Mouse (Mus musculus) adrenal gland, adult 18-20 months (tissue): ENCODE results near the gene Smarcd1. TPM values are rescaled to one million over a fixed set of nuclear protein-coding genes. Genes with fewer than 3 reads are reported as not detected.
"Not testable (repeated sequence)": the region's sequence is repeated elsewhere in the genome, so short reads cannot be mapped to it uniquely, and the experiment has no call there.

Experiments
- DNase-seq, 2 experiments: peaks; one replicate each; pipeline ENCODE4 v3.0.0; 2021 to 2022; ENCODE audit warnings: low spot score in 2 of 2
- total RNA-seq, 2 experiments: library from RNA; stranded (reverse); gene quantifications; 1 replicate in 1 of 2; 2 replicates in 1 of 2; pipeline ENCODE4 v1.2.3; 2021

The Smarcd1 gene
- total RNA-seq, 2 experiments from 2014 or later = 43.1 to 44.2 TPM

GRCm38 (mm10) chr15:99679008-99679407 is 22.9 kb upstream of the Smarcd1 start:
- DNase-seq = no peak

GRCm38 (mm10) chr15:99682880-99683279 is 19.0 kb upstream of the Smarcd1 start:
- DNase-seq = no peak

GRCm38 (mm10) chr15:99684156-99684555 is 17.8 kb upstream of the Smarcd1 start:
- DNase-seq = no peak

GRCm38 (mm10) chr15:99688712-99689111 is 13.2 kb upstream of the Smarcd1 start:
- DNase-seq = no peak

GRCm38 (mm10) chr15:99690924-99691323 is 11.0 kb upstream of the Smarcd1 start:
- no peak for DNase-seq

- no peak for DNase-seq
These were observed 10.0 kb upstream of the Smarcd1 start for GRCm38 (mm10) chr15:99691976-99692375.

- no peak for DNase-seq
These were observed 4.6 kb upstream of the Smarcd1 start for GRCm38 (mm10) chr15:99697309-99697708.

- no peak for DNase-seq
These were observed 3.3 kb upstream of the Smarcd1 start for GRCm38 (mm10) chr15:99698533-99699085.

GRCm38 (mm10) chr15:99699715-99700114 is 2.2 kb upstream of the Smarcd1 start:
- peak in 1 of 2 experiments; percentile 32 for DNase-seq

GRCm38 (mm10) chr15:99700219-99701106 is 1.5 kb upstream of the Smarcd1 start:
- DNase-seq = no peak

GRCm38 (mm10) chr15:99701640-99701998 is 310 bp upstream of the Smarcd1 start:
- DNase-seq = not testable (repeated sequence)

GRCm38 (mm10) chr15:99703104-99703503 is 1.2 kb downstream of the Smarcd1 start:
- DNase-seq = no peak

- DNase-seq = no peak
These were observed 1.7 kb downstream of the Smarcd1 start for GRCm38 (mm10) chr15:99703676-99704040.

- peak in 1 of 2 experiments; percentile 30 for DNase-seq
These were observed 2.2 kb downstream of the Smarcd1 start for GRCm38 (mm10) chr15:99704041-99704681.

- DNase-seq = peak in 1 of 2 experiments; percentile 36
These were observed 3.0 kb downstream of the Smarcd1 start for GRCm38 (mm10) chr15:99704881-99705280.

- peak in 1 of 2 experiments; percentile 65 for DNase-seq
These were observed 3.6 kb downstream of the Smarcd1 start, which contains the start of gene Gm17349 for GRCm38 (mm10) chr15:99705440-99706048. Gene Gm17349, minus strand, starts transcription at chr15:99705490.

- no peak for DNase-seq
These were observed 6.2 kb downstream of the Smarcd1 start for GRCm38 (mm10) chr15:99708176-99708575.

GRCm38 (mm10) chr15:99710221-99711190 is 8.6 kb downstream of the Smarcd1 start:
- no peak for DNase-seq

- DNase-seq = no peak
These were observed 9.6 kb downstream of the Smarcd1 start for GRCm38 (mm10) chr15:99711491-99711890.
